Mouse (Mus musculus): ENCODE data around the gene Ciao2b. TPM values are rescaled to one million over a fixed set of nuclear protein-coding genes. Genes with fewer than 3 reads are reported as not detected.
A peak's percentile ranks its signal among the peaks of the same experiment; 100 is the strongest.

The Ciao2b gene
- polyA plus RNA-seq, 2 experiments, result 71.1 to 81.9 TPM

GRCm38 (mm10) chr8:104642324-104642654 lies 524 bp upstream of the Ciao2b start:
- DNase-seq (ENCODE audit: low spot score), result no peak
- no peak overlapping the region for H3K27ac ChIP-seq (replicated peaks; ENCODE audit: low read depth, low read length)
- no peak for TF ChIP-seq POLR2A (IDR thresholded peaks at IDR 0.05; ENCODE audit: borderline replicate concordance, extremely low read depth, insufficient read depth, insufficient read length)
- 80% methylated on average over 6 of the region's 6 CpGs for WGBS
- no peaks in the 10 kb centered on the region for H3K9me3 ChIP-seq (ENCODE audit: control insufficient read depth, low read length)
- peaks cover 14% of the 10 kb centered on the region for H3K4me1 ChIP-seq (ENCODE audit: control insufficient read depth, insufficient read depth, low read length)
- H3K27me3 ChIP-seq (ENCODE audit: control insufficient read depth, insufficient read depth, low read length), result no peaks in the 10 kb centered on the region
- peak overlapping the region; percentile 88 for H3K4me2 ChIP-seq (replicated peaks; ENCODE audit: low read depth, low read length, severe bottlenecking)
- H3K4me3 ChIP-seq (replicated peaks; ENCODE audit: low read length), result peak overlapping the region; percentile 87
- no peak for ATAC-seq (ENCODE audit: low FRiP score, low read depth)
- peak overlapping the region; percentile 71 for H3K9ac ChIP-seq (ENCODE audit: low read depth, low read length, severe bottlenecking)
- peaks cover 15% of the 10 kb centered on the region for H3K36me3 ChIP-seq (ENCODE audit: control insufficient read depth, insufficient read depth, low read length)

DNA sequence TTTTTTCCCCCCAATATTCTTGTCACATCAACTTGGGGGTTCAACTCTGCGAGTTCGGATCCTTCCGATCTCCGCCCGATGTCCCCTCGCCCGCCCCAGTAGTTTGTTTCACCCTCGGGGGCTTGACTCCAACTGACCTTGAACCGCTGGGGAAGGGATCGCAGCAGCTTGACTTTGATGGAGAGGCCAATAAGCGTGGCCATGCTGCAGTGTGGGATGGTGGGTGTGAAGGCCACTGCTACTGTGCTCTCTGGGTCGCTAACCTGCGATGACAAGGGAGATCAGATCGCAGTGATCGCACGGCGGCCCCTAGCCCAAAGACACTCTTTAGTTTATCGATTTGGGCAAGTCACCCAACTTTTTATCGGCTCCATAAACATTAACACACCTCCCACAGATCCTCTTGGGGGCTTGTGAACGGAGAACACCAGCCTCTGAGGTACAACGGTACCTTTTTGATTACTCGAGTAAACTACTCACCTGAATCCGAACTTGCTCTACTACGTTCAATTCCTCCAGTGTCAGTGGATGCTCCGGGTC lies 864 bp downstream of the Ciao2b start:
- H3K4me2 ChIP-seq (replicated peaks; ENCODE audit: low read depth, low read length, severe bottlenecking), result peak overlapping the region; percentile 88
- TF ChIP-seq POLR2A (IDR thresholded peaks at IDR 0.05; ENCODE audit: borderline replicate concordance, extremely low read depth, insufficient read depth, insufficient read length), result no peak
- peak overlapping the region; percentile 71 for H3K9ac ChIP-seq (ENCODE audit: low read depth, low read length, severe bottlenecking)
- H3K4me3 ChIP-seq (replicated peaks; ENCODE audit: low read length), result peak overlapping the region; percentile 87
- no peaks in the 10 kb centered on the region for H3K27me3 ChIP-seq (ENCODE audit: control insufficient read depth, insufficient read depth, low read length)
- DNase-seq (ENCODE audit: low spot score) (no peak), ATAC-seq (ENCODE audit: low FRiP score, low read depth) (no peak)
- H3K36me3 ChIP-seq (ENCODE audit: control insufficient read depth, insufficient read depth, low read length), result peaks cover 15% of the 10 kb centered on the region
- no peak overlapping the region for H3K27ac ChIP-seq (replicated peaks; ENCODE audit: low read depth, low read length)
- H3K4me1 ChIP-seq (ENCODE audit: control insufficient read depth, insufficient read depth, low read length), result peaks cover 14% of the 10 kb centered on the region
- 9% methylated on average over 25 of the region's 25 CpGs for WGBS
- H3K9me3 ChIP-seq (ENCODE audit: control insufficient read depth, low read length), result no peaks in the 10 kb centered on the region

- peaks cover 16% of the 10 kb centered on the region for H3K36me3 ChIP-seq (ENCODE audit: control insufficient read depth, insufficient read depth, low read length)
- peak overlapping the region; percentile 71; the same call in 1 of the 2 replicates for H3K9ac ChIP-seq (ENCODE audit: low read depth, low read length, severe bottlenecking)
- peak overlapping the region; percentile 87 for H3K4me3 ChIP-seq (replicated peaks; ENCODE audit: low read length)
- H3K4me1 ChIP-seq (ENCODE audit: control insufficient read depth, insufficient read depth, low read length), result peaks cover 14% of the 10 kb centered on the region
- DNase-seq (ENCODE audit: low spot score) (no peak), ATAC-seq (ENCODE audit: low FRiP score, low read depth) (no peak)
- H3K4me2 ChIP-seq (replicated peaks; ENCODE audit: low read depth, low read length, severe bottlenecking), result peak overlapping the region; percentile 88
- no peak overlapping the region for H3K27ac ChIP-seq (replicated peaks; ENCODE audit: low read depth, low read length)
- WGBS, result 91% methylated on average over 7 of the region's 7 CpGs
- H3K9me3 ChIP-seq (ENCODE audit: control insufficient read depth, low read length), result no peaks in the 10 kb centered on the region
- no peak for TF ChIP-seq POLR2A (IDR thresholded peaks at IDR 0.05; ENCODE audit: borderline replicate concordance, extremely low read depth, insufficient read depth, insufficient read length)
- no peaks in the 10 kb centered on the region for H3K27me3 ChIP-seq (ENCODE audit: control insufficient read depth, insufficient read depth, low read length)
These were observed 1.5 kb downstream of the Ciao2b start for GRCm38 (mm10) chr8:104640241-104640640.

DNA sequence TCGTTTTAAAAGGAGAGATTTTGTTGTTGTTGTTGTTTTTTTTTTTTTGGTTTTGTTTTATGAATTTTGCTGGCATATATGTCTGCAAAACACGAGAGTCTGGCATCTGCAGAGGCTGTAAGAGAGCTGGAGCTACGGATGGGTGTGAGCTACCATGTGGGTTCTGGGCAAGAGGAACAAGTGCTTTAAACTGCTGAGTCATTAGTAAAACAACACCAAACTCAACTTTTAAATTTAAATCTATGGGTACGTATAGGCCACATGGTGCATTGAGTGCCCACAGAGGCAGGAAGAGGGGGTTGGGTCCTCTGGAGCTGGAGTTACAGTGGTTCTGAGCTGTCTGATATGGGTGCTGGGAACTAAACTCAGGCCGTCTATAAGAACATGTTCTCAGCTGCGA lies 3.8 kb downstream of the Ciao2b start:
- Histone ChIP-seq H3K36me3 (ENCODE audit: control insufficient read depth, insufficient read depth, low read length) (peaks cover 20% of the 10 kb centered on the region), H3K4me2 (replicated peaks; ENCODE audit: low read depth, low read length, severe bottlenecking) (no peak overlapping the region), H3K27me3 (ENCODE audit: control insufficient read depth, insufficient read depth, low read length) (no peaks in the 10 kb centered on the region), H3K9ac (ENCODE audit: low read depth, low read length, severe bottlenecking) (no peak overlapping the region), H3K9me3 (ENCODE audit: control insufficient read depth, low read length) (no peaks in the 10 kb centered on the region), H3K27ac (replicated peaks; ENCODE audit: low read depth, low read length) (no peak overlapping the region), H3K4me3 (replicated peaks; ENCODE audit: low read length) (no peak overlapping the region), H3K4me1 (ENCODE audit: control insufficient read depth, insufficient read depth, low read length) (peaks cover 14% of the 10 kb centered on the region)
- 88% methylated on average over 6 of the region's 6 CpGs for WGBS
- no peak for DNase-seq (ENCODE audit: low spot score)
- ATAC-seq (ENCODE audit: low FRiP score, low read depth), result no peak
- TF ChIP-seq POLR2A (IDR thresholded peaks at IDR 0.05; ENCODE audit: borderline replicate concordance, extremely low read depth, insufficient read depth, insufficient read length), result no peak

- Histone ChIP-seq H3K36me3 (ENCODE audit: control insufficient read depth, insufficient read depth, low read length) (peaks cover 20% of the 10 kb centered on the region), H3K4me1 (ENCODE audit: control insufficient read depth, insufficient read depth, low read length) (peaks cover 17% of the 10 kb centered on the region; the same call in 1 of the 2 replicates), H3K4me2 (replicated peaks; ENCODE audit: low read depth, low read length, severe bottlenecking) (no peak overlapping the region), H3K9me3 (ENCODE audit: control insufficient read depth, low read length) (no peaks in the 10 kb centered on the region), H3K9ac (ENCODE audit: low read depth, low read length, severe bottlenecking) (no peak overlapping the region), H3K27me3 (ENCODE audit: control insufficient read depth, insufficient read depth, low read length) (peaks cover 6% of the 10 kb centered on the region; the same call in 1 of the 2 replicates), H3K27ac (replicated peaks; ENCODE audit: low read depth, low read length) (no peak overlapping the region), H3K4me3 (replicated peaks; ENCODE audit: low read length) (no peak overlapping the region)
- ATAC-seq (ENCODE audit: low FRiP score, low read depth) (no peak), DNase-seq (ENCODE audit: low spot score) (no peak)
- no peak for TF ChIP-seq POLR2A (IDR thresholded peaks at IDR 0.05; ENCODE audit: borderline replicate concordance, extremely low read depth, insufficient read depth, insufficient read length)
- WGBS, result 89% methylated on average over 3 of the region's 3 CpGs
These were observed 6.6 kb downstream of the Ciao2b start for GRCm38 (mm10) chr8:104635004-104635710.

Data from limb, embryonic 14.5 days (tissue).